Mouse (Mus musculus) ES-E14 (cell line): Measurements from ENCODE around the gene Adam23. TPM values are rescaled to one million over a fixed set of nuclear protein-coding genes. Genes with fewer than 3 reads are reported as not detected.

ENCODE experiments used
- DNase-seq: peaks from one replicate; pipeline ENCODE4 v3.0.0-alpha.2; 2013; ENCODE audit warnings: low read depth, low spot score
- H3K27ac ChIP-seq: 2 replicates; pipeline ENCODE4 v1.5.1; 2012; ENCODE audit warnings: low read depth, mild to moderate bottlenecking, low read length, moderate library complexity, mixed read lengths; ENCODE audit not compliant: poor library complexity, insufficient read depth, severe bottlenecking
- H3K36me3 ChIP-seq: 2 replicates; pipeline ENCODE4 v1.6.1; 2012; ENCODE audit warnings: mild to moderate bottlenecking, low read length, moderate library complexity, mixed read lengths; ENCODE audit not compliant: control insufficient read depth, poor library complexity, insufficient read depth, severe bottlenecking
- H3K4me1 ChIP-seq, 2 experiments: fragments of 150-350 bp in 1 of 2; sonication (generic) in 1 of 2; 2 replicates each; pipeline ENCODE4 v1.6.1; 2012; ENCODE audit warnings: low read length in 2 of 2, mild to moderate bottlenecking in 1 of 2, mixed read lengths in 1 of 2; ENCODE audit not compliant: control insufficient read depth in 2 of 2, insufficient read depth in 2 of 2, poor library complexity in 1 of 2
- H3K4me3 ChIP-seq, 2 experiments: fragments of 150-350 bp in 1 of 2; sonication (generic) in 1 of 2; 2 replicates each; pipeline ENCODE4 v1.5.1; 2012; ENCODE audit warnings: low read length in 2 of 2, low read depth in 1 of 2, mild to moderate bottlenecking in 1 of 2, mixed read lengths in 1 of 2; ENCODE audit not compliant: insufficient read depth in 1 of 2, poor library complexity in 1 of 2, severe bottlenecking in 1 of 2
- H3K9ac ChIP-seq: 2 replicates; pipeline ENCODE4 v1.6.1; 2012; ENCODE audit warnings: low read depth, mild to moderate bottlenecking, low read length, mixed read lengths; ENCODE audit not compliant: poor library complexity, insufficient read depth, severe bottlenecking
- H3K9me3 ChIP-seq: fragments of 150-350 bp; sonication (generic); 2 replicates; pipeline ENCODE4 v1.6.1; 2012; ENCODE audit warnings: low read depth, mild to moderate bottlenecking, low read length; ENCODE audit not compliant: control insufficient read depth, insufficient read depth
- CHD2 ChIP-seq: IDR thresholded peaks from 2 replicates; pipeline ENCODE4 v1.6.1; 2014; ENCODE audit warnings: mild to moderate bottlenecking, low read depth, low read length, inconsistent platforms
- HCFC1 ChIP-seq: IDR thresholded peaks from 2 replicates; pipeline ENCODE4 v1.6.1; 2012; ENCODE audit warnings: low read length, inconsistent platforms, borderline replicate concordance; ENCODE audit not compliant: insufficient read depth
- MAFK ChIP-seq: IDR thresholded peaks from 2 replicates; pipeline ENCODE4 v1.6.1; 2014; ENCODE audit warnings: mild to moderate bottlenecking, low read depth, low read length, inconsistent platforms; ENCODE audit not compliant: insufficient read depth
- ZC3H11A ChIP-seq: IDR thresholded peaks from 2 replicates; pipeline ENCODE4 v1.6.1; 2012; ENCODE audit warnings: low read depth, mild to moderate bottlenecking, inconsistent platforms, low read length, borderline replicate concordance
- ZNF384 ChIP-seq: IDR thresholded peaks from 2 replicates; pipeline ENCODE4 v1.6.1; 2012; ENCODE audit warnings: low read depth, low read length, inconsistent platforms
- in situ Hi-C, 2 experiments: fragments of 600-800 bp; cut with MboI; formaldehyde crosslinking; loops; one replicate each; pipeline ENCODE4 v1.15.1; 2025; ENCODE audit warnings: low sequenced_read_pairs in 2 of 2, inconsistent platforms in 1 of 2; ENCODE audit not compliant: unreplicated experiment in 2 of 2
- total RNA-seq: library from RNA; depleted of rRNA; stranded (reverse); fragments of 300-350 nt; gene quantifications from 2 replicates; pipeline ENCODE4 v1.2.3, GENCODE M21; 2012

Adam23 gene
- total RNA-seq, 1 experiment: 119 TPM

DNA sequence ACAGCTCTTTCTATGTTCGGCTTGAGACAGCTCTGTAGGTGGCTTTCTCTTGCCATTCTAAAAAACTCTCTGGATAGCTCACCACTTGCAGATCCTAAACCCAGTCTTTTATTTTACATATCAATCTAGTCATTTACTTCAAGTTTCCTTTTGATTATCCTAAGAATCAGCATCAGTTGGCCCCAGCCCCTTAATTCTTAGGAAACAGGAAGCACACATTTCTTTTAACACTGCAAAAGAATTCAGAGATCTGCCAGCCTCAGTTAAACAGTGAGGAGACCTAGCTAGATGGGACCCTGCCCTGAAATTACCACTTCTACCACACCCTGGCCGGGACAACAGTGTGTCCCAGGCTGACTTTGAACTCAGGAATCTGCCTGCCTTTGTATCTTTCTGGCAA, 3.5 kb upstream of the Adam23 start:
- TF ChIP-seq HCFC1 (no peak), MAFK (no peak), ZC3H11A (no peak), CHD2 (0 out of 2 replicates have a peak, but pooled peaks have one; percentile 38), ZNF384 (no peak)
- peak; percentile 73 for DNase-seq
- H3K4me3 ChIP-seq: no peak overlapping the region
- H3K36me3 ChIP-seq: no peaks in the 10 kb centered on the region
- peaks cover 17 to 23% of the 10 kb centered on the region in 2 experiments for H3K4me1 ChIP-seq
- H3K9me3 ChIP-seq: no peaks in the 10 kb centered on the region
- H3K9ac ChIP-seq: no peak overlapping the region
- in situ Hi-C loops: no loop called here
- H3K27ac ChIP-seq: peak overlapping the region; percentile 100

DNA sequence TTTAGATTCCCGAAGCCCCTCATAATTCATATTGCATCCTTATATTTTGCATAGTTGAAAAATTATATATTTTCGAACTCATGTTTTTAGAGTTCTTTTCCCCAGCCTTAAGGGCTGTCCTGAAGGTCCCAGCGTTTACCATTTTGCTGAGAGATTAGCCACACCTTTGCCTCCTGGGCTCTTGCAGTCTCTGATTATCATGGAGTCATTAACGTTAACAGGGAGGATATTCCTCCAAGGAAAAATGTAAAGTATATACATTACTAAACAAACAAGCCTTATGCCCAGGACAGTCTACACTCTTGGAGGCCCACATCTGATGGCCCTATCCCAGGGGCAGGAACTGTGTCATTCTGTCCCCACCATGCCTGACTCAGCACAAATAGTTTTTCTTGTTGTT, 3.1 kb upstream of the Adam23 start:
- Histone ChIP-seq H3K9me3 (no peaks in the 10 kb centered on the region), H3K27ac (peak overlapping the region; percentile 100), H3K4me1 (peaks cover 17 to 23% of the 10 kb centered on the region in 2 experiments), H3K9ac (peak overlapping the region; percentile 38; the same call in 1 of the 2 replicates), H3K36me3 (0 out of 2 replicates have a peak, but pooled peaks cover under 1% of the 10 kb centered on the region), H3K4me3 (no peak overlapping the region)
- no peak for DNase-seq
- peak; percentile 90 for TF ChIP-seq MAFK
- TF ChIP-seq CHD2: no peak
- in situ Hi-C loops: no loop called here

GRCm38 (mm10) chr1:63445149-63445609, 512 bp upstream of the Adam23 start:
- DNase-seq: no peak
- Histone ChIP-seq H3K4me1 (peaks cover 22 to 24% of the 10 kb centered on the region in 2 experiments), H3K27ac (no peak overlapping the region; the same call in 1 of the 2 replicates), H3K9ac (peak overlapping the region; percentile 52; the same call in 1 of the 2 replicates), H3K4me3 (peak overlapping the region; percentile 87 to 95; a peak in 3 of 4 replicates), H3K9me3 (no peaks in the 10 kb centered on the region), H3K36me3 (peaks cover 10% of the 10 kb centered on the region)
- in situ Hi-C loops: no loop called here
- TF ChIP-seq CHD2 (no peak), MAFK (no peak), ZC3H11A (no peak), ZNF384 (no peak), HCFC1 (no peak)

DNA sequence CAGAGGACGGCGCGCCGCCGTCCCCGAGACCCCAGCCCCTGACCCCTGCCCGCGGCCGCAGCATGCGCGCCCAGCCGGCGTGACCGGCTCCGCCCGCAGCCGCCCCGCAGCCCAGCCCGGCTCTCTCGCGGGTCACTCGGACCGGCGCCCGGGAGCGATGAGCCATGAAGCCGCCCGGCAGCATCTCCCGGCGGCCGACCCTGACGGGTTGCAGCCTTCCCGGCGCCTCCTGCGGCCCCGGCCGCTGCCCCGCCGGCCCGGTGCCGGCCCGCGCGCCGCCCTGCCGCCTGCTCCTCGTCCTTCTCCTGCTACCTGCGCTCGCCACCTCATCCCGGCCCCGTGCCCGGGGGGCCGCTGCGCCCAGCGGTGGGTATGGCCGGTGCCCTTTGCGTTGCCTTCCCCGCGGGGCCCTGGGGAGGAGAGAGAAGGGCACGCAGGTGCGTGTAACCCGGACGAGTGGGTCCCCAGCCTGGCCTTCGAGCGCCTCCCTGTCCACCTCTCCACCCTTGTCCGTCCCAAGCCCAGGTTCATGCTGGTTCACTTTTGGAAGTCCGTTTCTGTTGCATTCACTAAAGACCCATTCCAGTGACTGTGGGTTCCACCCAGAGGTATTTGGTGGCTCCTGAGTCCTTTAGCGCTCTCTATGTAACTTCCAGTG, 485 bp downstream of the Adam23 start:
- Histone ChIP-seq H3K9me3 (no peaks in the 10 kb centered on the region), H3K9ac (peak overlapping the region; percentile 94), H3K4me1 (peaks cover 22 to 23% of the 10 kb centered on the region in 2 experiments), H3K27ac (peak overlapping the region; percentile 85), H3K4me3 (peak overlapping the region; percentile 87 to 95), H3K36me3 (peaks cover 12% of the 10 kb centered on the region)
- DNase-seq: no peak
- in situ Hi-C loops: no loop called here
- no peak for TF ChIP-seq MAFK
- 0 out of 2 replicates have a peak, but pooled peaks have one; percentile 4 for TF ChIP-seq HCFC1
